Mouse (Mus musculus) heart, embryonic 15.5 days (tissue): Measurements from ENCODE around the gene Pzp. TPM values are rescaled to one million over a fixed set of nuclear protein-coding genes. Genes with fewer than 3 reads are reported as not detected.
A peak's percentile ranks its signal among the peaks of the same experiment; 100 is the strongest.

Experiments used
- ATAC-seq: fragments of 200-750 bp; cut with Nextera tagmentation; replicated peaks from 2 replicates; pipeline ENCODE4 v1.8.0; 2017; ENCODE audit warnings: low read depth, moderate TSS enrichment; ENCODE audit not compliant: insufficient number of reproducible peaks, insufficient read depth, low FRiP score
- H3K27ac ChIP-seq: fragments of 300-500 bp; sonication (generic); 2 replicates; pipeline ENCODE4 v1.5.1; 2015; ENCODE audit warnings: mild to moderate bottlenecking, inconsistent platforms
- H3K27me3 ChIP-seq: fragments of 300-500 bp; sonication (generic); 2 replicates; pipeline ENCODE4 v1.6.1; 2015; ENCODE audit warnings: inconsistent platforms
- H3K36me3 ChIP-seq: fragments of 300-500 bp; sonication (generic); 2 replicates; pipeline ENCODE4 v1.6.1; 2015; ENCODE audit warnings: mild to moderate bottlenecking, inconsistent platforms
- H3K4me1 ChIP-seq: fragments of 300-500 bp; sonication (generic); replicated peaks from 2 replicates; pipeline ENCODE4 v1.6.1; 2015; ENCODE audit warnings: inconsistent platforms
- H3K4me2 ChIP-seq: fragments of 300-500 bp; sonication (generic); 2 replicates; pipeline ENCODE4 v1.6.1; 2015; ENCODE audit warnings: inconsistent platforms, mild to moderate bottlenecking, moderate library complexity
- H3K4me3 ChIP-seq: fragments of 300-500 bp; sonication (generic); 2 replicates; pipeline ENCODE4 v1.5.1; 2015; ENCODE audit warnings: mild to moderate bottlenecking, inconsistent platforms
- H3K9ac ChIP-seq: fragments of 300-500 bp; sonication (generic); 2 replicates; pipeline ENCODE4 v1.6.1; 2015; ENCODE audit warnings: mild to moderate bottlenecking, inconsistent platforms
- H3K9me3 ChIP-seq: fragments of 300-500 bp; sonication (generic); replicated peaks from 2 replicates; pipeline ENCODE4 v1.6.1; 2016; ENCODE audit warnings: inconsistent platforms
- WGBS: fragments of 180-500 bp; shearing (Covaris S2); methylation state at CpG from one replicate; pipeline ENCODE4 v1.1.7; 2015; ENCODE audit warnings: mixed read lengths; 5-methylcytosine and 5-hydroxymethylcytosine counted together
- polyA plus RNA-seq: library from polyadenylated mRNA; unstranded; fragments of >200 nt; fragmentation: Nextera tagmentation; extraction: Ambion mirVana; gene quantifications from 2 replicates; pipeline ENCODE4 v1.2.1, GENCODE M21; 2015

The Pzp gene
- polyA plus RNA-seq, 1 experiment from 2014 or later, result 0.28 TPM

GRCm38 (mm10) chr6:128477495-128477894, 49.0 kb downstream of the Pzp start:
- H3K4me3 ChIP-seq, result no peak overlapping the region
- no peak overlapping the region for H3K9ac ChIP-seq
- peaks cover 3% of the 10 kb centered on the region for H3K4me1 ChIP-seq
- 12% methylated on average over 4 of the region's 4 CpGs for WGBS
- H3K27ac ChIP-seq, result no peak overlapping the region
- no peaks in the 10 kb centered on the region for H3K27me3 ChIP-seq
- ATAC-seq, result no peak
- H3K9me3 ChIP-seq, result no peaks in the 10 kb centered on the region
- no peaks in the 10 kb centered on the region for H3K36me3 ChIP-seq
- no peak overlapping the region for H3K4me2 ChIP-seq

- H3K4me1 ChIP-seq, result no peaks in the 10 kb centered on the region
- 77% methylated on average over 6 of the region's 6 CpGs for WGBS
- ATAC-seq, result no peak
These were observed 52.4 kb downstream of the Pzp start for GRCm38 (mm10) chr6:128474112-128474511.

GRCm38 (mm10) chr6:128469451-128469850, 57.1 kb downstream of the Pzp start:
- 9% methylated on average over 9 of the region's 12 CpGs for WGBS
- no peak for ATAC-seq

More at GRCm38 (mm10) chr6:128474112-128474511, 52.4 kb downstream of the Pzp start:
- H3K27ac ChIP-seq, result no peak overlapping the region
- H3K4me2 ChIP-seq, result no peak overlapping the region
- H3K36me3 ChIP-seq, result no peaks in the 10 kb centered on the region
- no peak overlapping the region for H3K4me3 ChIP-seq
- no peak overlapping the region for H3K9ac ChIP-seq
- H3K27me3 ChIP-seq, result no peaks in the 10 kb centered on the region
- H3K9me3 ChIP-seq, result no peaks in the 10 kb centered on the region

GRCm38 (mm10) chr6:128467298-128467697, 59.2 kb downstream of the Pzp start:
- 42% methylated on average over 2 of the region's 2 CpGs for WGBS
- Histone ChIP-seq H3K27ac (no peak overlapping the region), H3K9ac (no peak overlapping the region), H3K9me3 (no peaks in the 10 kb centered on the region), H3K4me2 (no peak overlapping the region), H3K27me3 (no peaks in the 10 kb centered on the region), H3K4me3 (no peak overlapping the region), H3K4me1 (no peaks in the 10 kb centered on the region), H3K36me3 (no peaks in the 10 kb centered on the region)
- no peak for ATAC-seq

More at GRCm38 (mm10) chr6:128469451-128469850, 57.1 kb downstream of the Pzp start:
- Histone ChIP-seq H3K36me3 (no peaks in the 10 kb centered on the region), H3K9me3 (no peaks in the 10 kb centered on the region), H3K4me3 (no peak overlapping the region), H3K4me2 (peak overlapping the region; percentile 27), H3K27me3 (no peaks in the 10 kb centered on the region), H3K9ac (no peak overlapping the region), H3K27ac (no peak overlapping the region), H3K4me1 (no peaks in the 10 kb centered on the region)

- Histone ChIP-seq H3K4me2 (no peak overlapping the region), H3K9ac (no peak overlapping the region), H3K4me1 (no peaks in the 10 kb centered on the region), H3K36me3 (no peaks in the 10 kb centered on the region), H3K27me3 (no peaks in the 10 kb centered on the region), H3K9me3 (no peaks in the 10 kb centered on the region), H3K27ac (no peak overlapping the region), H3K4me3 (no peak overlapping the region)
- ATAC-seq, result no peak
- 54% methylated on average over 3 of the region's 3 CpGs for WGBS
These were observed 60.0 kb downstream of the Pzp start for GRCm38 (mm10) chr6:128466563-128466962.

- WGBS, result 61% methylated on average over 7 of the region's 7 CpGs
- no peaks in the 10 kb centered on the region for H3K27me3 ChIP-seq
- ATAC-seq, result no peak
- H3K9me3 ChIP-seq, result no peaks in the 10 kb centered on the region
- no peak overlapping the region for H3K4me3 ChIP-seq
- no peak overlapping the region for H3K27ac ChIP-seq
- H3K36me3 ChIP-seq, result no peaks in the 10 kb centered on the region
- no peak overlapping the region for H3K9ac ChIP-seq
- no peaks in the 10 kb centered on the region for H3K4me1 ChIP-seq
- H3K4me2 ChIP-seq, result no peak overlapping the region
These were observed 60.5 kb downstream of the Pzp start for GRCm38 (mm10) chr6:128466043-128466442.

GRCm38 (mm10) chr6:128464996-128465395, 61.5 kb downstream of the Pzp start:
- no peaks in the 10 kb centered on the region for H3K4me1 ChIP-seq
- H3K9me3 ChIP-seq, result no peaks in the 10 kb centered on the region
- ATAC-seq, result no peak
- no peak overlapping the region for H3K27ac ChIP-seq
- no peaks in the 10 kb centered on the region for H3K36me3 ChIP-seq
- no peak overlapping the region for H3K4me2 ChIP-seq
- H3K9ac ChIP-seq, result no peak overlapping the region
- WGBS, result 75% methylated on average over 4 of the region's 4 CpGs
- H3K4me3 ChIP-seq, result no peak overlapping the region
- H3K27me3 ChIP-seq, result no peaks in the 10 kb centered on the region

- Histone ChIP-seq H3K4me1 (no peaks in the 10 kb centered on the region), H3K4me2 (no peak overlapping the region), H3K27ac (no peak overlapping the region), H3K36me3 (no peaks in the 10 kb centered on the region), H3K4me3 (no peak overlapping the region), H3K9ac (no peak overlapping the region), H3K9me3 (no peaks in the 10 kb centered on the region), H3K27me3 (no peaks in the 10 kb centered on the region)
- ATAC-seq, result no peak
These were observed 64.9 kb downstream of the Pzp start for GRCm38 (mm10) chr6:128461606-128462005.

- Histone ChIP-seq H3K36me3 (no peaks in the 10 kb centered on the region), H3K4me3 (no peak overlapping the region), H3K4me2 (no peak overlapping the region), H3K27me3 (no peaks in the 10 kb centered on the region), H3K4me1 (no peaks in the 10 kb centered on the region), H3K27ac (no peak overlapping the region), H3K9me3 (no peaks in the 10 kb centered on the region), H3K9ac (no peak overlapping the region)
- WGBS, result 73% methylated on average over 14 of the region's 14 CpGs
- no peak for ATAC-seq
These were observed 65.6 kb downstream of the Pzp start for GRCm38 (mm10) chr6:128460729-128461503.

- H3K4me3 ChIP-seq, result no peak overlapping the region
- H3K36me3 ChIP-seq, result no peaks in the 10 kb centered on the region
- no peaks in the 10 kb centered on the region for H3K9me3 ChIP-seq
- H3K27ac ChIP-seq, result no peak overlapping the region
- ATAC-seq, result no peak
- H3K9ac ChIP-seq, result no peak overlapping the region
- no peak overlapping the region for H3K4me2 ChIP-seq
- H3K27me3 ChIP-seq, result no peaks in the 10 kb centered on the region
- WGBS, result 29% methylated on average over 2 of the region's 2 CpGs
- H3K4me1 ChIP-seq, result no peaks in the 10 kb centered on the region
These were observed 66.2 kb downstream of the Pzp start for GRCm38 (mm10) chr6:128460321-128460720.

- WGBS, result 74% methylated on average over 5 of the region's 5 CpGs
These were observed 69.3 kb downstream of the Pzp start for GRCm38 (mm10) chr6:128457186-128457585.

More at GRCm38 (mm10) chr6:128457186-128457585, 69.3 kb downstream of the Pzp start:
- Histone ChIP-seq H3K4me3 (no peak overlapping the region), H3K27me3 (no peaks in the 10 kb centered on the region), H3K9ac (no peak overlapping the region), H3K27ac (no peak overlapping the region), H3K4me1 (no peaks in the 10 kb centered on the region), H3K9me3 (no peaks in the 10 kb centered on the region), H3K4me2 (no peak overlapping the region), H3K36me3 (no peaks in the 10 kb centered on the region)
- no peak for ATAC-seq
